Mouse (Mus musculus): ENCODE results near the gene Myl4.

The Myl4 gene

GRCm38 (mm10) chr11:104631306-104631705 lies 80.8 kb downstream of the Myl4 start:
- DNase-seq (ENCODE audit: low read depth) = peak; percentile 54

GRCm38 (mm10) chr11:104637010-104637409 lies 86.5 kb downstream of the Myl4 start:
- peak; percentile 46 for DNase-seq (ENCODE audit: low read depth)

- DNase-seq (ENCODE audit: low read depth) = no peak
These were observed 87.5 kb downstream of the Myl4 start for GRCm38 (mm10) chr11:104638006-104638405.

DNA sequence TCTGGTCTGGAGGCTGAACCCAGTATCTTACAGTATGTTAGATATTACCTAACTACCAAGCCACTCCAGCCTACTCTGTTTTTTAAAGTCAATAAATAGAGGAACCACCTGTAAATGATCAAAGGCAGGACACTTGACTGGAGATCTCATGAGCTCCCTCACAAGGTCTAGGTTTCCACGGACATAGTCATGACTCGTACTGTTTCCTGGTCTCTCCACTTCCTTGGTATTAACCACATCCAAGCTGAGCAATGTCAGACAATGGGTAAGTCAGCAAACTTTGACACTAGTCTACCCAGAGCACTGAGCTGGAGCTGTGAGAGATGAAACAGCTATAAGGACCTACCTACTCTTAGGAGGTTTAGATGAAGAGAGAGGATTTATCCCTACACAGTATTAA lies 88.4 kb downstream of the Myl4 start:
- peak; percentile 29 for DNase-seq (ENCODE audit: low read depth)

DNA sequence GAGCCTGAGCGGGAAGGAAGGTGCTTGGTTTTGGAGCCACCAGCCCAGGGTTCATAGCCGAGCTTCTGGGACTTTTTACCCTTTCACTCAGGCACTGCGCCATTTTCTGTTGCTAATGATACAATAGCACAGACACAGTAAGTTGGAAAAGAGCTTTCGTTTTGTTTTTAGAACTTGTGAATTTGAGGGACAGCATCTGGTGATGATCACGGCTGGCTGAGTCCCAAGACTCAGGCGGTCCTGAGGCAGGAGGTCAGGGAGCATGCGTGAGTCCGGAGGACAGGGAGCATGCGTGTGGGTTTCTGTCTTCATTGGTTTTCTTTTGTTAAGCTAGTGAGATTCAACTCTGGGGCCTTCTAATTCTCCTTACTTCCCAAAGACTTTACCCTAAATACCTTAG lies 89.2 kb downstream of the Myl4 start:
- no peak for DNase-seq (ENCODE audit: low read depth)

GRCm38 (mm10) chr11:104640894-104641293 lies 90.4 kb downstream of the Myl4 start:
- no peak for DNase-seq (ENCODE audit: low read depth)

DNA sequence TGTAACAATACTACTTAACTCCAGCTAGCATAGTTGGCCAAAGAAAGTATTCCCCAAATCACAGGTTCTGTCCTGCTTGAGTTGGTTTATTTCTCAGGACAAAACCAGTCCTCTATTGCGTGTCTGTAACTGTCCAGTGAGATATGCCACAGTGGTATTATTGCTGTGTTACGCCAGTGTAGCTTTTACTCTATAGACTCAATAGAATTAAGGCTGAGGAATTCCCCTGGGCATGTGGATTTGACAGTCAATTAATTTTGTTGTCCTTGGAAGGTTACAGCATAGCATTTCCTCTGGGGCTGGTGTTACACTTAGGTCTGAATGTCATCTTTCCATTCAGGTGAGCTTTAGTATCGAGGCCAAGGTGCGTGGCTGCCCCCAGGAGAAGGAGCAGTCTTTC lies 92.8 kb downstream of the Myl4 start:
- DNase-seq (ENCODE audit: low read depth) = no peak

All from naive thymus-derived CD4-positive, alpha-beta T cell, adult 2 months (primary cell).